Mouse (Mus musculus): ENCODE measurements around the gene Fgf10. TPM values are rescaled to one million over a fixed set of nuclear protein-coding genes. Genes with fewer than 3 reads are reported as not detected.
A peak's percentile ranks its signal among the peaks of the same experiment; 100 is the strongest.

Gene Fgf10
- polyA plus RNA-seq, 1 experiment, result 4.5 TPM

GRCm38 (mm10) chr13:118819785-118820184 lies 150.2 kb downstream of the Fgf10 start:
- 78% methylated on average over 6 of the region's 6 CpGs for WGBS
- no peak for TF ChIP-seq CTCF (IDR thresholded peaks at IDR 0.05; ENCODE audit: insufficient read depth, low read length)
- no peak for TF ChIP-seq POLR2A (IDR thresholded peaks at IDR 0.05; ENCODE audit: borderline replicate concordance, extremely low read depth, low read depth, low read length)
- Histone ChIP-seq H3K4me3 (replicated peaks; ENCODE audit: extremely low read depth, low read depth, low read length) (no peak overlapping the region), H3K4me1 (ENCODE audit: control insufficient read depth, insufficient read depth, low read length) (no peaks in the 10 kb centered on the region)
- no peak for DNase-seq

- Histone ChIP-seq H3K4me1 (ENCODE audit: control insufficient read depth, insufficient read depth, low read length) (no peaks in the 10 kb centered on the region), H3K4me3 (replicated peaks; ENCODE audit: extremely low read depth, low read depth, low read length) (no peak overlapping the region)
- no peak for DNase-seq
- TF ChIP-seq CTCF (IDR thresholded peaks at IDR 0.05; ENCODE audit: insufficient read depth, low read length) (no peak), POLR2A (IDR thresholded peaks at IDR 0.05; ENCODE audit: borderline replicate concordance, extremely low read depth, low read depth, low read length) (no peak)
- 61% methylated on average over 2 of the region's 2 CpGs for WGBS
Observed at GRCm38 (mm10) chr13:118823113-118823512, 153.5 kb downstream of the Fgf10 start.

- Histone ChIP-seq H3K4me3 (replicated peaks; ENCODE audit: extremely low read depth, low read depth, low read length) (no peak overlapping the region), H3K4me1 (ENCODE audit: control insufficient read depth, insufficient read depth, low read length) (no peaks in the 10 kb centered on the region)
- 81% methylated on average over 4 of the region's 4 CpGs for whole genome bisulfite sequencing
- no peak for DNase-seq
- TF ChIP-seq POLR2A (IDR thresholded peaks at IDR 0.05; ENCODE audit: borderline replicate concordance, extremely low read depth, low read depth, low read length), result no peak
- no peak for TF ChIP-seq CTCF (IDR thresholded peaks at IDR 0.05; ENCODE audit: insufficient read depth, low read length)
Observed at GRCm38 (mm10) chr13:118825102-118825501, 155.5 kb downstream of the Fgf10 start.

- DNase-seq, result no peak
- Histone ChIP-seq H3K4me3 (replicated peaks; ENCODE audit: extremely low read depth, low read depth, low read length) (no peak overlapping the region), H3K4me1 (ENCODE audit: control insufficient read depth, insufficient read depth, low read length) (no peaks in the 10 kb centered on the region)
- WGBS, result 67% methylated on average over 10 of the region's 10 CpGs
- TF ChIP-seq POLR2A (IDR thresholded peaks at IDR 0.05; ENCODE audit: borderline replicate concordance, extremely low read depth, low read depth, low read length) (no peak), CTCF (IDR thresholded peaks at IDR 0.05; ENCODE audit: insufficient read depth, low read length) (no peak)
Observed at GRCm38 (mm10) chr13:118828604-118829381, 159.2 kb downstream of the Fgf10 start.

GRCm38 (mm10) chr13:118834021-118834420 lies 164.4 kb downstream of the Fgf10 start:
- no peak for DNase-seq
- H3K4me3 ChIP-seq (replicated peaks; ENCODE audit: extremely low read depth, low read depth, low read length), result no peak overlapping the region
- TF ChIP-seq POLR2A (IDR thresholded peaks at IDR 0.05; ENCODE audit: borderline replicate concordance, extremely low read depth, low read depth, low read length), result no peak
- no peak for TF ChIP-seq CTCF (IDR thresholded peaks at IDR 0.05; ENCODE audit: insufficient read depth, low read length)
- no peaks in the 10 kb centered on the region for H3K4me1 ChIP-seq (ENCODE audit: control insufficient read depth, insufficient read depth, low read length)

- peak; percentile 5 for DNase-seq
- no peak for TF ChIP-seq CTCF (IDR thresholded peaks at IDR 0.05; ENCODE audit: insufficient read depth, low read length)
- Histone ChIP-seq H3K4me1 (ENCODE audit: control insufficient read depth, insufficient read depth, low read length) (no peaks in the 10 kb centered on the region), H3K4me3 (replicated peaks; ENCODE audit: extremely low read depth, low read depth, low read length) (no peak overlapping the region)
- 55% methylated on average over 4 of the region's 4 CpGs for WGBS
Observed at GRCm38 (mm10) chr13:118835078-118835477, 165.5 kb downstream of the Fgf10 start.
